Mouse (Mus musculus): ENCODE data around the gene Mup14. TPM values are rescaled to one million over a fixed set of nuclear protein-coding genes. Genes with fewer than 3 reads are reported as not detected.
"Not testable (repeated sequence)": the region's sequence is repeated elsewhere in the genome, so short reads cannot be mapped to it uniquely, and the experiment has no call there.

Gene Mup14
- not detected in 2 replicates for polyA plus RNA-seq (2015; fragmentation: Nextera tagmentation; extraction: Ambion mirVana)

DNA sequence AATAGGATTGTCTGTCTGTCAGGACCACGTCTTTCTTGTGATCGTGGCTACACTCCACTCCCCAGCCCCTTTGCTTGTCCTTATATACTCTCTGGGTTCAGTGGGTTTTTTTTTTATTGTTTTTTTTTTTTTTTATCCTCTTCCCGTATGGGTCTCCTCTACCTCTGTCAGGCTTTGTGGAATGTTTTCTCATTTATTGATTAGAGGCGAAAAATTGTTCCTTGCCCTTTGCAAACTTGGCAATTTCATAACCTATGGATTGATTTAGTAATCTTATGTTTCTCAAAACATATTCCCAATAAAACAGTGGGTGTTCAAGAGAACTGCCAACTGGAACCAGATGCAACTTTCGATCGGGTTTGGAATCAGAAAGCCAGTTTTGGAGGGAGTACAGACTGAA, at the start of gene Mup14:
Mup14 (minus strand) TSS at position 101 of the 400 bp plus-strand sequence.
- not testable (repeated sequence) for ATAC-seq; H3K4me2 ChIP-seq (ENCODE audit: low read depth, low read length); H3K4me3 ChIP-seq (ENCODE audit: low read length); H3K9me3 ChIP-seq (ENCODE audit: control insufficient read depth, low read length); H3K27ac ChIP-seq (ENCODE audit: low read length); H3K9ac ChIP-seq (ENCODE audit: low read depth, low read length); H3K27me3 ChIP-seq (replicated peaks; ENCODE audit: control insufficient read depth, insufficient read depth, low read length); H3K4me1 ChIP-seq (ENCODE audit: control insufficient read depth, insufficient read depth, low read length); H3K36me3 ChIP-seq (ENCODE audit: control insufficient read depth, insufficient read depth, low read length)
- 92% methylated on average over 3 of the region's 6 CpGs for WGBS

DNA sequence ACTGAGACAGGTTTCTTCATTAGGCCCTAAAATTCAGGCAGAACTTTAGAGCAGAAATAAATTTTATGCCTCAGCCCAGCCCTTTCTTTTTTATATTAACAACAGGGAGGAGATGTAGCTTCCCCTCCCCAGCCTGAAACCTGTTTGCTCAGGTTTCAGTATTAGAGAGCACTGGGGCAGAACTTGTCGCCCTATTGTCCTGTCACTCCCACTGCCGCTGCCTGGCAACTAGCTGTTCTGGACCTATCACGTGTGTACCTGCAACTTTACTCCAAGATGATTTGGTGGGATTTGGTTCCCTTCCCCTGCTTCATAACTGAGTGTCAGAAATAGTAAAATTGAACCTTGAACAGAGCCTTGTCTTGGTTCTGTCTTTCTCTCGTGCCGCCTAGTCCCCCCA, 34.3 kb upstream of the Mup14 start:
- not testable (repeated sequence) for H3K36me3 ChIP-seq (ENCODE audit: control insufficient read depth, insufficient read depth, low read length); H3K4me1 ChIP-seq (ENCODE audit: control insufficient read depth, insufficient read depth, low read length); H3K27me3 ChIP-seq (replicated peaks; ENCODE audit: control insufficient read depth, insufficient read depth, low read length); H3K9ac ChIP-seq (ENCODE audit: low read depth, low read length); H3K9me3 ChIP-seq (ENCODE audit: control insufficient read depth, low read length); H3K4me2 ChIP-seq (ENCODE audit: low read depth, low read length); ATAC-seq; H3K27ac ChIP-seq (ENCODE audit: low read length); H3K4me3 ChIP-seq (ENCODE audit: low read length)
- WGBS = 73% methylated on average over 3 of the region's 5 CpGs

Other genes starting within 250 kb of the Mup14 start
- gene Mup13, start 75.7 kb downstream of the Mup14 start, polyA plus RNA-seq (2015; fragmentation: Nextera tagmentation; extraction: Ambion mirVana) = not detected in 2 replicates
- not detected in 2 replicates for gene Mup15, start 135.7 kb upstream of the Mup14 start, polyA plus RNA-seq (2015; fragmentation: Nextera tagmentation; extraction: Ambion mirVana)
- gene Mup16, start 215.5 kb upstream of the Mup14 start, polyA plus RNA-seq (2015; fragmentation: Nextera tagmentation; extraction: Ambion mirVana) = not detected in 2 replicates

All from intestine, embryonic 16.5 days (tissue).